Mouse (Mus musculus): ENCODE data around the gene Calcrl.

Calcrl gene

GRCm38 (mm10) chr2:84425138-84425537, at the start of gene Calcrl:
TSS of gene Calcrl (minus strand) at chr2:84425411.
- DNase-seq = peak; percentile 88

- DNase-seq = no peak
These were observed 49.4 kb upstream of the Calcrl start for GRCm38 (mm10) chr2:84474651-84475050.

- no peak for DNase-seq
These were observed 48.8 kb upstream of the Calcrl start for GRCm38 (mm10) chr2:84473941-84474530.

- DNase-seq = no peak
These were observed 42.2 kb upstream of the Calcrl start for GRCm38 (mm10) chr2:84467391-84467790.

GRCm38 (mm10) chr2:84464956-84465355, 39.7 kb upstream of the Calcrl start:
- no peak for DNase-seq

- DNase-seq = no peak
These were observed 37.2 kb upstream of the Calcrl start for GRCm38 (mm10) chr2:84462411-84462810.

GRCm38 (mm10) chr2:84459651-84460177, 34.5 kb upstream of the Calcrl start:
- no peak for DNase-seq

GRCm38 (mm10) chr2:84457221-84457620, 32.0 kb upstream of the Calcrl start:
- DNase-seq = no peak

- peak; percentile 64 for DNase-seq
These were observed 30.1 kb upstream of the Calcrl start for GRCm38 (mm10) chr2:84455236-84455799.

GRCm38 (mm10) chr2:84454551-84455235, 29.5 kb upstream of the Calcrl start:
- DNase-seq = no peak

GRCm38 (mm10) chr2:84454051-84454450, 28.8 kb upstream of the Calcrl start:
- peak; percentile 41 for DNase-seq

- no peak for DNase-seq
These were observed 20.3 kb upstream of the Calcrl start for GRCm38 (mm10) chr2:84445499-84445898.

GRCm38 (mm10) chr2:84441940-84442339, 16.7 kb upstream of the Calcrl start:
- DNase-seq = no peak

- DNase-seq = peak; percentile 53
These were observed 4.5 kb upstream of the Calcrl start for GRCm38 (mm10) chr2:84429724-84430123.

- DNase-seq = no peak
These were observed 3.6 kb upstream of the Calcrl start for GRCm38 (mm10) chr2:84428836-84429235.

- no peak for DNase-seq
These were observed 1.3 kb upstream of the Calcrl start for GRCm38 (mm10) chr2:84426531-84426930.

- DNase-seq = no peak
These were observed 8.7 kb downstream of the Calcrl start for GRCm38 (mm10) chr2:84416501-84416900.

- no peak for DNase-seq
These were observed 15.2 kb downstream of the Calcrl start for GRCm38 (mm10) chr2:84409796-84410592.

- DNase-seq = no peak
These were observed 20.4 kb downstream of the Calcrl start for GRCm38 (mm10) chr2:84404834-84405233.

- no peak for DNase-seq
These were observed 22.5 kb downstream of the Calcrl start for GRCm38 (mm10) chr2:84402713-84403112.

- DNase-seq = no peak
These were observed 28.7 kb downstream of the Calcrl start for GRCm38 (mm10) chr2:84396557-84396956.

GRCm38 (mm10) chr2:84393236-84393635, 32.0 kb downstream of the Calcrl start:
- no peak for DNase-seq

- no peak for DNase-seq
These were observed 36.1 kb downstream of the Calcrl start for GRCm38 (mm10) chr2:84389075-84389474.
